Mouse (Mus musculus) erythroblast, embryonic 14.5 days (primary cell): Measurements from ENCODE around the gene Il1r2.

ENCODE experiments used
- GATA1 ChIP-seq: IDR thresholded peaks from 2 replicates; pipeline ENCODE4 v1.6.1; 2012; ENCODE audit warnings: low read length, inconsistent platforms, mixed read lengths
- TAL1 ChIP-seq: IDR thresholded peaks from 3 replicates; pipeline ENCODE4 v1.6.1; 2012; ENCODE audit warnings: low read length, inconsistent platforms, mixed read lengths

GRCm38 (mm10) chr1:40027116-40027620 is 46.7 kb upstream of the Il1r2 start:
- TF ChIP-seq GATA1 (no peak), TAL1 (no peak)
